Mouse (Mus musculus) cerebellum, postnatal 4 days (tissue): ENCODE results near the gene Slc25a33.

Experiments used
- DNase-seq, 2 experiments: peaks; one replicate each; pipeline ENCODE4 v3.0.0; 2022; ENCODE audit warnings: low spot score in 2 of 2, mixed read lengths in 1 of 2

Gene Slc25a33

DNA sequence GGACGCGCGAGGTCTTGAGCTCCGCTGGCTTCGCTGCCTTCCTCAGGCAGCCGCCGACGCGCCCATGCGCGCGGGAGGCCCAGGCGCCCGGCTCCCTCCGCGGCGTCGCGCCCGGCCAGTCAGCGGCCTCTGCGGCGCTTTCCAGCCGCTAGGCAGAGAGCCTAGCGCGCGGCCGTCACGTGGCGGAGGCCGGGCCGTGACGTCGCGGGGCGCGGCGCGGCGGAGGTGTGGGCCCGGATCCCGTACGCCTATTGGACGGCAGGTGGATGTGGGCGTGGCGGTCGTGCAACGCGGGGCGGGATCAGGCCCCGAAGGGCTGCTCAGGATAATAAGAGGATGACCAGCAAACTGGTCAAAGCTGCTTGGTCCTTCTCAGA lies at the start of gene Slc25a33:
Gene Slc25a33 (minus strand): TSS at position 184 of the 377 bp plus-strand sequence.
- DNase-seq = peak; percentile 91 to 95

DNA sequence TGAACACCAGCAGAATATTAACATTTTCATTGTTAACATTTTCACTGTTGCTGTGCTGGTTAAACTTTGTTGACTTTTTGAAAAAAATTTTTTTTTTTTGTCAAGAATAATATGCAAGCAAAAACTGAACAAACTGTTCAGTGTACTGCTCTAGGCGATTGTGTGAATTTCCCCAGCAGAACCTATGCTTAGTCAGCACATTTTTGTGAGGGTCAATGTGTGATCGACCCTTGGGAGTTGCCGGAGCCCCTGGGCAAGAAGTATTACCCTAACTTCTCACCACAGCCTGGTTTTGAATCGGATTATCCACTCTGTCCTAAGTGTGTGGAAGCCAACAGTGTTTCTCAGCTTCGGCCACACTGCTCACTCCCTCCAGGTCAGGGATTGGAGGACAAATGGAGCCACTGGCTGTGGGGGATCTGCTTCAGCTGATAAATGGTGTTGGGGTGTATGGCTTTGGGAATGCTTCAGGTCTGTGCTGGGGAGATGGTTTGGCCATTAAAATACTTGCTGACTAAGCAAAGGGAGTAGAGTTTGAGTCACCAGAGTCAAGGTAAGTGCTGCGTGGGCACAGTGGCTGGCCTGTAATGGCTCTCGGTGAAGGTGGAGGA lies 48.6 kb upstream of the Slc25a33 start:
- no peak for DNase-seq

DNA sequence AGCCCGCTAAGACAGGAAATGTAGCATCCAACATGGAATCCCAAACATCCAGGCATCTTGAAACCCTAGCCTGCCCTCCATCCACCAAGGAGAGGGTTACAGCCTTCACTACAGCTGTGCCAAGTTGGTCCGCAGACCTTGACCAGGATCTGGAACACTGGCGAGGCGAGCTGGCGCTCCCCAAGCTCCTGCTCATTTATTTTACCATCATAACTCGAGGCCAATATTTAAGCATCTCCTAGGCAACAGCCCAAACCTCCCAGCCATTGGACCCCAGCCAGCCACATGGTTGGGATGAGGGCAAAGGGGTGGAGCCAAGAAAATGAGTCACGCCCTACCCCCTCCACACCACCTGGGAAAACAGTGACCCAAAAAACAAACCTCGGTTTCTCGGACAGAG lies 48.0 kb upstream of the Slc25a33 start:
- peak; percentile 41 to 76 for DNase-seq

DNA sequence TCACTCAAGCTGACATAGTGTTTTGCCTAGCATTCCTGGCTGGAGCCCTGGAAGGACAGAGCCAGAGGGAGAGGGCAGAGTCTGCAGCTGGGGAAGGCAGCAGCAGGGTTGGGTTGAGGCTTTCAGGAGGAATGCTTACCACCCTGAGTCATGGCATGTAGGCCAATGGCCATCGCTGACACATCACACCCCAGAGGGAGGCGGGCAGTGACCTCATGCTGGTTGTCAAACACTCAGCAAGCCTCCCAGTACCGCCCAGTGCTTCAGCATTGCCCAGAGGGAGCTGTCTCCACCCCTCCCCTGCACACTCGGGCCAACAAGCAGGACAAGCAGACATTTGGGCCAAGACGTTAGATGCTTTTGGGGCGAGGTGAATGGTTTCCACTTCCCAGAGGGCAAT lies 46.5 kb upstream of the Slc25a33 start:
- DNase-seq = no peak

DNA sequence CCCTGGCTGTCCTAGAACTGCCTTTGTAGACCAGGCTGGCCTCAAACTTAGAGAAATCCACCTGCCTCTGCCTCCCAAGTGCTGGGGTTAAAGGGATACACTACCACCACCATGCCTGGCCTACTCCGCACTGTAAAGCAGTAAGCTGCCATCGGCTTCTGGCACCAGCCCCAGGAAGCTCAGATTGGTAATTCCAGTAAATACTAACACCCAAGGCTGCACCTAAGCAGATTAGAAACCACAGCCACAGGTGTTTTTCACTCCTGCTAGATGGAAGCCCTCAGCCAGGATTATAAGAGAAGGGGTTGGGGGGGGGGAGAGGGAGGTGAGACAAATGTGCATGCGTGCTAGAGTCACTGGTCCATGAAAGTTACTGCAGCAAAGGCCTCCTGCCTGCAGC lies 45.1 kb upstream of the Slc25a33 start:
- no peak for DNase-seq

DNA sequence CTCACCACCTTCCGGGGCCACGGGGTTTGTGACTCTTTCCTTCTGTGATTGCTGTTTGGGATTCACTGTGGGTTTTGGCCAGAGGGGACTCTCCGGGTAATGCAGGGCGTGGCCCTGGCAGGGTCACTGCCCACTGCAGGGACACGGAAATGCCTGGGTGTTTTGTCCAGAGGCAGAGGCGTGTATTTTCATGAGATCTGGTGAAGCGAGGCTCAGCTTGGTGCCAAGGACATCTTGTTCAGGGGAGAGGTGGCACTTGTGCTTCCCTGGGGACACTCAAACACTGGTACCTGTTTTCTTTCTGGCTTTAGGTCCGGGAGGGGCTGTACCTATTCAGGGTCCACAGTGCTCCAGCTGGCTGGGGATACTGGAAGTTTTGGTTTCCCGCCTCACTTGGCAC lies 42.5 kb upstream of the Slc25a33 start:
- no peak for DNase-seq

DNA sequence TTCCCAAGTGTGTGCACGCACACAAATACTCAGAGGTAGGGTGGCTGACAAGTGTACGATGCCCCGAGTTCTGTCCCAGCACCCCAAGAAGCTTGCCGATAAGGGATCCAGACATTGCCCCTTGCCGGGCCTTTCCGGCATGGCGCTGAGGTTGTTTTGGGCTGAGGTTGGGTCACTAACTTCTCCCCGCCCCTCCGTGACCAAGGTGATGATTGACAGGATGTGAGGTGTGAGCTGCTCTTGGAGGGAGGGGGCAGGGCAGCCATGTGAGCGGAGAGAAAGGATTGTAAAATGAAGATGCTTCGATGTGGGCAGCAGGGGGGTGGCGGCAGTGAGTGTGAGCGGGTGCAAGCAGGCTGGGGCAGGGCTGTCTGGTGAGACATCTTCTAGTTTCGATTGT lies 41.5 kb upstream of the Slc25a33 start:
- no peak for DNase-seq

DNA sequence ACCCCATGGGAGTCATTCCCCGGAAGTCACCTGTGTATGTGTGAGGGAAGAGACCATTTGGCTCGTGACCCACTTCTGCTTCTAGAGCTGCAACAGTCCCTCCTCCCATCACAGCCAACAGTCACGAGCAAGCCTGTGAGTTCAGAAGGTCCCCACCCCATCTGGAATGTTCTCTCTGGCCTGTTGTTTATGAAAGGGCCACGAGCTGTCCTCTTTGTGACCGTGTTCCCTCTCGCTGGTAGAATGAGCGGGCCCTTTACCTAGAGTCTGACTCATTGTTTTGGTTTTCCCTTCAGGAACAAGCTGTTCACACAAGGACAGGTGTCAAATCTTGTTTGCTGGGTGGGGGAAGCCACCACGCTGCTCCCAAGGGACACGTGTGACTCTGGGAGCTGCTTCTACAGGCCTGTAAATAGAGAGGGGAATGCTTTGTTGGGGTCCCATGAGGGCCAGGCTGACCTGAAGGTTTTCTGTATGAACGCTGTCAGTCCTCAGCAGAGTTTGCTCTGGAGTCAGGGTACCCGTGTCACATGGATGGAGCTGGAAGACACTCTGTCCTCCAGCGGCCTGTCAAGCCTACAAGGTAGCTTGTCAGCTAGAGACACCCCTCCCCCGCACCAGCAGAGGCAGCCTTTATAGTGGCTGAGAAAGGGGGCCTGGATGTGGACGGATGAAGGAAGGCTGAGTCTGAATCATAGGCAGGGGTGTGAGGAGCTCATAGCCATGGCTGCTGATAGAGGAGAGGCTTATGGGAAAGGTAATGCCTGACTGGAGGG lies 39.5 kb upstream of the Slc25a33 start:
- no peak for DNase-seq

DNA sequence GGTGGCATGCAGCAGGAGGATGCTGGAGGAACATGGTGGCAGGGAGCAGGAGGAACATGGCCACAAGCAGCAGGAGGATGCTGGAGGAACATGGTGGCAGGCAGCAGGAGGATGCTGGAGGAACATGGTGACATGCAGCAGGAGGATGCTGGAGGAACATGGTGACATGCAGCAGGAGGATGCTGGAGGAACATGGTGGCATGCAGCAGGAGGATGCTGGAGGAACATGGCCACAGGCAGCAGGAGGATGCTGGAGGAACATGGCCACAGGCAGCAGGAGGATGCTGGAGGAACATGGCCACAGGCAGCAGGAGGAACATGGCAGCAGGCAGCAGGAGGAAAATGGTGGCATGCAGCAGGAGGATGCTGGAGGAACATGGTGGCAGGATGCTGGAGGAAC lies 36.3 kb upstream of the Slc25a33 start:
- peak; percentile 70 to 83 for DNase-seq

DNA sequence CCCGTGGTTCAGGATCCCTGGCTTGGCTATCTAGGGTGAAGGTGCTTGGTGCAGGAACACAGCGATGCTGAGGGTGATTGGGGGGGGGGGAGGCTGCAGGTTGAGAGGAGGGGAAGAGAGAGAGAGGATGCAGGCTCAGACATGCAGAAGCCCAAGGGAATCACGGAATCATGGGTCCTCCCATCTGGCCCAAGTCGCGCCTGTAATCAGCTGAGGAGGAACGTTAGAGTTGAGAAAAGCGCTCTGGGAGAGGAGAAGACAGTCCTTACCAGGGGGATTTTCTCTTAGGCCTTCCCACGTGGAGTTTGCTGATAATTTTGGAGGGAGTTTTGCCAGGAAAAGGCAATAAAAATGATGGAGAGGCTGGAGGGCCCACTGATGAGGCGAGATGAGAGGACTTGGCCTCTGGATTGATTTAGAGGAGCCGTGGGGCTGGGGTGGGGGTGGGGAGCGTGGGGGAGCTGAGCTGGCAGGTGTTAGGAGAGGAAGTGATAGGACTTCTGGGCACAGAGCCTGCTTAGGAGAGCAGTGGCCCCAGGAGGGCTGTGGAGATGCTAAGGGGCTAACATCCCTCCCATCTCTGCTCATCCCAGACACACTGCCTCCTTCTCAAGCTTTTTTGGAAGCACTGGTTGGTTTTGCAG lies 34.6 kb upstream of the Slc25a33 start:
- DNase-seq = no peak

DNA sequence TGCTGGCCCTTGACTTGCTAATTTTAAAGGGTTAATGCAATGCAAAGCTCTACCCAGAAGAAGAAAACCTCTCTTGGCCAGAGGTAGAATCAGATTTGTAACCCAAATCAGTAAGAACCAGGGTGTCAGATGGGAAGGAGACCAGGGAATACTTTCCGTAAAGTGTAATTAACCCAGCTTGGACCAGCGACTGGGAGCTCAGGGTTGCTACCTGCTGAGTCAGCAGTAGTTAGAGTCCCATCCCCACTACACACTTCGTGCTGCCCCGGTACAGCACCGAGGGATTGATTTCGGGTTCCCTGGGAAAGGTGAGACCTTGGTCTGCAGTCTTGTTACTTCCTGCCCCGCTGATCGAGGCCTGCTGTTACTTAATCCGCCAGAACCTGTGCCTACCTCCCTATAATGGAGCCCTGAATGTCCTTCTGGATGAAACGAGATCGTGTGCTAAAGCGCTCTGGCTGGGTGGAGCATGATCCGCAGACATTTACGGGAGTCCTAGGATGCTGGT lies 34.0 kb upstream of the Slc25a33 start:
- DNase-seq = no peak

DNA sequence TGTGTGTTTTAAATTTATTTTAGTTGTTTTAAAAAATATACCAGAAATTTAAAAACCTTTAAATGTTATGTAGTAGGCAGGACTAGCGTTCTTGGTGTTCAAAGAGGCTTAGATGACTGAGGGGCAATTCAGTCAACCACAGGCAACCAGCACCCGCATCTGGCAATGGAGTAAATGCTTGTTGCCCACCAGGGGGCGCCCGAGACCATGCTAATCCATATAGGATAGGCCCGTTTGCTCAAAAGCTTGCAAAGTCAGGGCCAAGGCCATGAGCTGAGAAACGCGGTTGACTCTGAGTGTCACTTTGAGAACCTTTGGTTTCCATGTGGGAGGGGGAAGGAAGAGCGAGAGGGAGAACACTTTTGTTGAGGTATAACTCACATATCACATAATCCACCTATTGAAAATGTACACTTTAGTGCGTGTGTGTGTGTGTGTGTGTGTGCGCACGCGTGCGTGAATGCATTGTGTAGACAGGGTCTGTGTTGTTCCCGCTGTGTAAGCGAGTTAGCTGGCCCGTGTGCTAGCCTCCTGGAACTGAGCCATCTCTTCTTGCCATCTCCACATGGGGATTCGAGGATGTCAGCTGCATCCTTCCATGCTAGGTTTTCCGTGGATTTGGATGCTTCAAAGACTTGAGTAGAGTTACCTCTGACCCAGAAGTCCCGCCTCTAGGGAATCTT lies 32.8 kb upstream of the Slc25a33 start:
- DNase-seq = peak; percentile 87 to 95

DNA sequence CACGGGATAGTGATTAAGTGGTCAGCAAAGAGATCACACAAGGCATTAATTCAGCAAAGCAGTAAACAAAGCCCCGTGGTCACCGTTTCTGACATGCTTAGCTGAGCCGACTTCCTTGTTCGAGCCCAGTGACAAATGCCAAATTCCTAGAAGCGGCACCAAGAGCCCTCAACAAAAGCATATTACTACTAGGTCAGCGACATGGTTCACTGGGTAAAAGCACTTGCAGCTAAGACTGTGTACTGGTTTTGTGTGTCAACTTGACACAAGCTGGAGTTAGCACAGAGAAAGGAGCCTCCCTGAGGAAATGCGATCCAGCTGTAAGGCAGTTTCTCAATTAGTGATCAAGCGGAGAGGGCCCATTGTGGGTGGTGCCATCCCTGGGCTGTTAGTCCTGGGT lies 28.2 kb upstream of the Slc25a33 start:
- no peak for DNase-seq

DNA sequence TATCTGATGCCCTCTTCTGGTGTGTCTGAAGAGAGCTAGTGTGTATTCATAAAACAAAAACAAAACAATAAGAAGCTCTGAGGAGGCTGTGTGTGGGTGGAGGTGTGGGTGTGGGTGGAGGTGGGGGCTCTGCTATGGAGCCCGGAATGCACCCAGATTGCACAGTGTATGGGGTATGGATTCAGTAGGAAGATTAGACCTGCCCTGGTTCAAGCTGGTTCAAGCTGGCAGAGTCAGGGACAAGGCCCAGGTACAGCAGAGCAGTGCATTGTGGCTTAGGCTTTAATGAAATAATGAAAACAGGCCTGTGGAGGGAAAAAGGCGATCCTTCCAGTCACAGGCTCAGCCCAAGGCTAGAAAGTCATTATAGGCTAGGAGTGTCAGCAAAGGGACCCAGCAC lies 26.5 kb upstream of the Slc25a33 start:
- no peak for DNase-seq

DNA sequence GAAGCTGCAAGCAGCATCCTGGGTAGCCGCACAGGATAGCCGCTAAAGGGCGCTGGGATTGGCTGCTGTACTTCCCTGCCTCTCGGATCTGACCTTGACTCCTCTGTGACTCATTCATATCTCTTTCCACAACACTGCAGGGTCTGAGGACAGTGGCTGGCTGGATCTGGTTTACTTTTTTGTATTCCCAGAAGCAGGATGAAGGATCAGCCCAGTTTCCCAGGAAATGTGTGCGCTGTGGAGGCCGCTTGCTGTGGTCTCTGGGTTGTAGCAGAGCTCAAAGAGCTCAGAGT lies 26.0 kb upstream of the Slc25a33 start:
- DNase-seq = no peak

DNA sequence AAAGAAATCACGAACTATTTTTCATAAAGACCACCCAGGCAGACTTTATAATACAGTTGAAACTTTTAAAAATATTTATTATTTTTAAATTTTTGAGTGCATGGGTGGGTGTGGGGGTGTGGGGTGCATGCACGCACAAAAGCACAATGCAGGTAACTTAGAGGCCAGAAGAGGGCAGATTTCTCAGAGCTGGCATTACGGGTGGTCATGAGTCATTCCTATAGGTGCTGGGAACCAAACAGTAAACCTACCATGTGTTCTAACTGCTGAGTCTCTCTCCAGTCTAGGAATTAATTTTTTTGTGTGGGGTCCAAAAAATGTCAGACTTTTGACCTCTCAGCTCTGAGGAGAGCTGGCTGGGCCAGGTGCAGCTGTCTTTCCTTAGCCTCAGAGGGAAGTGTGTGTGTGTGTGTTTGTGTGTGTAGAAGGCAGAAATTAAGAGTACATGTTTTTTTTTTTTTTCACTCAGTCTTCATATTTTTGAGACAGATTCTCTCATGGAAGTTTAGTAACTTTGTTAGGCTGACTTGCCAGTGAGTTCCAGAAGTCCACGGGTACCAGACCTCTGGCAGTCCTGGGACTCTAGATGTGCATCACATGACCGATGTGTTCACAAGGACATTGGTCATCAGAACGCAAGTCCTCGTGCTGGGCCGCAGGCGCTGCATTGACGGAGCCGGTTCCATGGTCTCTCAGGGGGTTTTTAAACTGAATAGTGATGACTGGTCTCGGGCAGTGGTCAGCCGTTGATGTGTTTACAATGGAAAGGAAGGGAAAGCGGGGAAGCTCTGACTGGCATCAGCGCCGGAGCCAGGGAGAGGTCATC lies 25.5 kb upstream of the Slc25a33 start:
- no peak for DNase-seq

DNA sequence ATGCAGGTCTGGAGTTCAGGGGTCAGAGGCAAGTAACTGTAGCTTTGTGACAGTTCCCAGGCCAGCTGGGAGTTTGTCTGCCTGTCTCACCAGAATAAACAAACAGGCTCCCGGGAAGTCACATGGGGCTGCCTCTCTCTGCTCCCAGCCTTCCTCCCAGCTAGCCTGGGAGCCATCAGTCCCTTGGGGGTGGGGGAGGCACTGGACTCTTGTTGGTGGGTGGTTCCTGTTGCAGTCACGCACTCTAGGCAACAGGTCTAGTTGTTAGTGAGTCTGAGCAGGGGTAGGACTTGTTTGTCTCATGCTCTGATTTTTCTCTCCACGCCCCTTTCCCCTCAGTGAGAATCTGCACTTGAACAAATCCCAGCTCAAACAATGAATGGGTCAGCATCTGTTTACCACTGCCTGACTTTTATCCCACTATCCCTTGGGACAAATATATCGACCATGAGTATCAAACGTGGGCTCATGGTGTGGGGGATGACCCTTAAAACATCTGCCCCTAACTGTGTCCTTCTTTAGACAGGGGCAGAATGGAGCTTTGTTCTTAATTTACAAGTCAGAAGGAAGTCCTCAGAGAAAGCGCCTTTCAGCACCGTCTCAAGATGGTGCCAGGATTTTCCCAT lies 24.7 kb upstream of the Slc25a33 start:
- no peak for DNase-seq

DNA sequence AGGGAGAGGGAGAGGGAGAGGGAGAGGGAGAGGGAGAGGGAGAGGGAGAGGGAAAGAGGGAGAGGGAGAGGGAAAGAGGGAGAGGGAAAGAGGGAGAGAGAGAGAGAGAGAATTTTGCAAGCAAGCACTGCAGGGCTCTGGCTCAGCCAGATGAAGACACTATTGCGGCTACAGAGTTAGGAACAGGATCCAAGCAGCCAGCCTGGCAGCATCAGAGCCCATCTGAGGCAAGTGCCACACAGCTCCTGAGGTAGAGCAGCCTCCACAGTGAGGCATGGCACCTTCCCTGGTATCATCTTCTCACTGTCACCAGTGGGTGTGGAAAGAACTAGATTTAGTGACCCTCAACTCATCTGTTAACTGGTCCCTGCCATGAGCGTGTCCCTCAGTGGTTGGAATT lies 24.0 kb upstream of the Slc25a33 start:
- no peak for DNase-seq

DNA sequence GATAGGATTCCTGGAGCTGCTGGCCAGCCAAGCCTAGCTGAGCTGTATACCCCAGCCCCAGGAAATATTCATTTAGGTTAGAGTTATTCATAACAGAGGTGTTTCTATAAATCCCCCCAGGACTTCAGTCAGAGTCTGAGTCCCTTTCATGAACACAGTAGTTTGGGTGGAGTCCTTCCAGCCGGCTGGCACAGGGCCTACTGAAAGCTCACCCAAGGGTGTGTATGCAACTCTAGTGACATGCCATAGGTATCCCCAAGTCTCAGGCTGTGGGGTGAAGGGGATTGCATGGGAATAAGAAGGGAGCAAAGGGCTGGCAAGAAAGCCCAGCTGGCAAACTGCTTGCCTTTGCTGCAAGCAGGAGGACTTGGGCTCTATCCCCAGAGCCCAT lies 23.1 kb upstream of the Slc25a33 start:
- DNase-seq = no peak

DNA sequence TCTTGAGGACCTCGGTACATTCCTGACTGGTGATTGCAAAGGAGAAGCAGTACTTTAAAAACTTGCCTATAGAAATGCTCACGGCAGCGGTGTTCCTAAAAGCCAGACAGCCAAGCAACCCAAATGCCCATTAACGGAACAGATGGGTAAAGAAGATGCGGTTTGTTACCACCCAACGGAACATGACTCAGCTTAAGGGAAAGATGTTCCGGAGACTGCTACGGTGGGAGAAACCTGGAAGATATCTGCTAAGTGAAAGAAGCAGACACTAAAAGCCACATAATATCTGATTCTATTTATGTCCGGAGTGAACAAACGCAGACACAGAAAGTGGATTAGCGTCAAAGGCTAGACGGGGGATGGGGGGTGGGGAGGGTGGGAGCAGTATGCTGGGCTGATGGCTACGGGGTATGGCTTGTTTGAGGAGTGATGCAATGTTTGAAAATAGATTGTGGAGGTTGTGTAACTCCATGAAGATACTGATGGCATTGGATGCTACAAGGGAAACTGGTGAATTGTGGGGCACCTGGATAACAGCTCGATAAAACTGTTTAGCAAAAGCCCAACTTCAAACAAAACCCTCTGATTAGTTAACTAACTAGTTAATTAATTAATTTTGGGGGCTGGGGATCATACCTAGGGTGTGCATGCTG lies 22.6 kb upstream of the Slc25a33 start:
- no peak for DNase-seq
